Mouse (Mus musculus): ENCODE measurements at regions not wholly inside any gene's neighbourhood (a gene's known extent, or its start where the extent isn't known, plus 50 kb on each side); places are given as distances from the start of the nearest gene placed in this dataset.

DNA sequence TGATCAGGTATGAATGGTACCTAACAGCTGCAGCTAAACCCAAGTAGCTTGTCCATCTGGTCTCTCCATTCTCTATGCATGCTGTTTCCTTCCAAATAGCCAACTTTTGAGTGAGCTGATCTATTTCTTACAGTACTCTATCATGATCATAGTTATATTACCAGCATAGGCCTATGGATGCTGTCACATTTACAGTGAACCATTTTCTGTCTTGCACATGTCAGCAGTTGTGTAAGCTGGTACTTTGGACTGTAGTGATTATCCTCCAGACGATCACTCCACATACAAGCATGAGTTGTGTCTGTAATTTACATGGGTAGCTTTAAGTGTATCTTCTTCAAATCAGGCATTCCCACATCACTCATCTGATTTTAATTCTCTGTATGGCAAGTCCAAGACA, 158.2 kb upstream of the Mctp2 start:
- TF ChIP-seq CTCF (IDR thresholded peaks at IDR 0.05; ENCODE audit: borderline replicate concordance, extremely low read depth, insufficient read depth, insufficient read length) = no peak
- TF ChIP-seq POLR2A (IDR thresholded peaks at IDR 0.05; ENCODE audit: borderline replicate concordance, extremely low read depth, insufficient read depth, insufficient read length, poor library complexity, severe bottlenecking) = no peak

Data from brain, embryonic 14.5 days (tissue).